Mouse (Mus musculus) kidney, postnatal 4 days (tissue): ENCODE measurements at regions not wholly inside any gene's neighbourhood (a gene's known extent, or its start where the extent isn't known, plus 50 kb on each side); places are given as distances from the start of the nearest gene placed in this dataset.

Experiments used
- DNase-seq, 2 experiments: peaks; one replicate each; pipeline ENCODE4 v3.0.0; 2021; ENCODE audit warnings: mixed read lengths in 2 of 2

GRCm38 (mm10) chr12:94470981-94471380, 1221.0 kb upstream of the Flrt2 start:
- peak; percentile 2 for DNase-seq

DNA sequence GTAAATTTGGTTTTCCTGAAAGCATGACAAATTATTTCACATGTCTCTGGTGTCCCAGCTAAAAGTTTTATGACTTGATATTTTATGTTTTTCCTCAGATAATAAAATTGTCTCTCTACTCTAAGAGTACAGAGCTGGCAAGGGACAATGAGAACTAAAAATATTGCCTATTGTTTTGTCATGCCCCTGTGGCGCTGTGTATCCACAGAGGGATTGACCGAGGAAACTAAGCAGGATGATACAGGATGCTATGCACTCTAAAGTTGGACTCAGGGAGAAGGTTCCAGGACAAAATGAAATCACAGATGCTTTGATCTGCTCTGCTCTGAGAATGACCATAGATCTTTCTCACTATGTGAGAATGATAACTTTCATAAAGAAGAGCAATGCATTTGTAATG, 1203.3 kb upstream of the Flrt2 start:
- DNase-seq: peak in 1 of 2 experiments; percentile 6

DNA sequence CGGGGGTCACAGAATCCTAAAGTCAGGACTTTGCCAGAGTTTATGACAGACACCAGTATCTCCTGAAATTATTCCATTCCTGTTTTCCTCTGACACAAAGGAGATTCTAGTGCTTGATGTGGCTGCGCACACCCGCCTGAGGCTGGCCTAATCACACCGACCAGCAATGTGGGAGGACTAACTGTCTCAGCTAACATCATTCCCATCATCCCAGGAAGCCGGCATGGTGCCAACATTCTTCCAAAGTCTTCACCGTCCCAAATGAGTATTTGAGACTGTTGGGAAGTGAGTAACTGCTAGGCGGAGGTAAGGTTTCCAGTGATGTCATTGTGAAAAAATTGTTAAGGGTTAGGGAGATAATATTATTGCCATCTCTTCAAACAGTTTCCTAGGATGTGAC, 1183.9 kb upstream of the Flrt2 start:
- peak in 1 of 2 experiments; percentile 2 for DNase-seq

DNA sequence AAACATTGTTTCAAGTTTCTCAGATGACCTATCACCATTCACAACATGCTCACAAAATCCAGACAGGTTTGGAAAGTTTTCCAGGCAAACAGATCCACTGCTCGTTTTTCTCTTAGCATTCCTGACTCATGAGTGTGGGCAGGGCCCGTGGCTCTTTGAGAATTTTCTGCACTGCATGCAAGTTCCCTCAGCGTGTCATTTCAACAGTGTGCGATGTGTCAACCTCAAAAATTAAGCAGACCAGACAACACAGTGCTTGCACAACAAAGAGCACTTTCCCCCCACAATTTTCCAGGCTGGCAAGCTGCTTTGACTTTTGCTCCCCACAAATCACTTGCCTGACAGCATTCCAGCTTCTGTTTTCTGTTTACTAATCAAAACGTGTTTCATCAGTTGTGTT, 1182.2 kb upstream of the Flrt2 start:
- DNase-seq: peak; percentile 22 to 45

DNA sequence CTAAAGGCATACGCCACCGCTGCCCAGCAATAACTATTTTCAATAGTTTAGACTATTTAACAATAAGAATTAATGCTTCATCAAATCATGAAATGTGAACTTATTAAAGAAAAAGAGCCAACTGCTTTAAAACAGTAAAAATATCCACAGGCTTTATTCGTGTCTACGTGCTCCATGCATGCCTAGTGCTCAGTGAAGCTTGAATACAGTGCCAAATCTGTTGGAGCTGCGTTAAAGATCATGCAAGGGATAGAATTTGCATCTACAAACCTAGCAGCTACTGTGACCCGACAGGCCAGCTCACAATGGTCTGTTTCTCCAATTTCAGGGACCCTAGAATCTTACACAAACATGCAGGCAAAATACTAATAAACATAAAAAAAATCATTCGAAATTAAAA, 1147.3 kb upstream of the Flrt2 start:
- no peak for DNase-seq

DNA sequence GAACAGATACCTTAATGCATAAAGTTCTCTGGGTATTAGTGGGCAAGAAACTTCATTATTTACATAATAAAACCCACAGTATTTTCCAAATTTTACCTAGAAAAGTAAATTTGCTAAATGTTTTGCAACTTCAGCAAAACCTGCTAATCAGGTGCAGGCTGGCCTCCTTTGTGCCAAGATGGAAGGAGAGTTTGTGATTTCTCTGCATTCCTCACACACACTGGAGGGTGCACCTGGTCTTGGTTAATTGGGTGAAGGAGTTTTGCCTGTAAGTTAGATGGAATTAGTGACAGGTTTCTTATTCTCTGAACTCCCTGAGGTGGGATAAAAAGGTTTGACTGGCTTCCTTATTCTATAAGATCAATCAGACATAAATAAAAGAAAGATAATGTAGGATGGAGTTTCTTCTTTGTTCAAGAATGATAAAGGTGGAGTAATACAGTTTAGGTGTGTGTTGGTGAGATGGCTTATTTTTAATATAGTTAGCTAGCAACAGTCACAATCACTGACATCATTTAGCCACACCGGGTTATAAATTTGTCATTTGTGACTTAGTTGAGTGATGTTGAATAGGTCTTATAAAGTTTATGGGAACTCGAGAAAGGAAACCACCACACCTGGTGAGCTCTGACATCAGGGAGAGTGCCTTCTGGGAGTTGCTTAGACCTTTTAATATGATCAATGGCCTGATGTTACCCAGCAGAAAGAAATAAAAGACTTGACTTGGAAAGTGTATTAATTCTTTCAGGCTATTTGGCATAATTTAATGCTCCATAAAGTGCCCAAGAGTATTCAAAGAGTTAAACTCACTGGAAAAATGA, 1131.4 kb upstream of the Flrt2 start:
- no peak for DNase-seq

DNA sequence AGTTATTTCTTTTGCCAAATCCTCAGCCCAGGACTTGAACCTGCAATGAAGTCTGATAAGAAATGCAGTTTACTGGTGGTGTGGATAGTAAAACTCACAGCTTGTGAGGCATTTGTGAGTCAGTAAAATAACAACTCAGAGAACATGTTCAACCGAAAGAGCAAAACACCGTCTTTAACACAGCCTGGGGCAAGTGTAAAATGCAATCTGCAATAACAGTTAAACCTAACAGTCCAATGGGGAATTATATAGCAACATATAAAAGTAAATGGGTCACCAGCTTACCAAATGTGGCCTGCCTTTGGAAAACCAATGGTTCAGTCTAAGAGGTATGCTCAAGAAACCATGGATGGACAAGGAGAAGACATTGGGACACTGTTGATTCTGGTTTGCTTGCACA, 1117.0 kb upstream of the Flrt2 start:
- DNase-seq: no peak

DNA sequence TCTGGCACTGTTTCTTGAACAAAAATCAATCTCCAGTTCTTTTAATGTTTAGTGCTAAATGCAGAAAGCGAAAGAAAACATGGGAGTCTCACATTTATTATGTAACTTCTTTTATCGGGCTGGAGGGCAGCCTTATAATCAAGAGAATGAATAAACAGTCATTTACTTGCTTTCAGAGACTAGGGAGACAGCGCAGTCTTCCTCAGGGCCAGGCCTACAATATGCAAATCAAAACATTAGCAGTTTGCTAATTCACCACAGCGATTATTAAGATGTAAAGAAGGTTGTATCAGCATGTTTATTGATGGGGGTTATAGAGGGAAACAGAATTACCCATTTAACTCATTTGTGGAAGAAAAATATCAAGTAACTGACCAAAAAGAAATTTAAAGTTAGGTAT, 1111.7 kb upstream of the Flrt2 start:
- no peak for DNase-seq

GRCm38 (mm10) chr12:94584309-94584708, 1107.7 kb upstream of the Flrt2 start:
- DNase-seq: no peak

DNA sequence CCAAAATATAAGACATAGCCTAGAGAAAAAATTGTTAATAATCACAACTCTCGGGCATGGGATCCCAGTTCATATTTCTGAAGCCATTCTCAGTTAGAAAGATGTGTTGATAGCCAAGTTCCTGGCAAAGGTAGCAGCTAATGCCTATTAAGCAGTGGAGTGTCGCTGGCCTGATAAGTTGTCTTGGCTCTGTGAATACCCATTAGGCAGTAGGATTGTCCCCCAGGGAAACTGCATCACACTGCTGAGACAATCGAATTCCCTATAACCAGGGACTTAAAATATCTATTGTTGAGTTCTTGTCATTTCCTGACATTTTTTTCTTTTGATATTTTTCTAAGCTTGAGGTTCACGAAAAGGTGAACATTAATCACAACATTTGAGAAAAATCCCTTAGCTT, 1105.0 kb upstream of the Flrt2 start:
- peak; percentile 6 to 10 for DNase-seq

DNA sequence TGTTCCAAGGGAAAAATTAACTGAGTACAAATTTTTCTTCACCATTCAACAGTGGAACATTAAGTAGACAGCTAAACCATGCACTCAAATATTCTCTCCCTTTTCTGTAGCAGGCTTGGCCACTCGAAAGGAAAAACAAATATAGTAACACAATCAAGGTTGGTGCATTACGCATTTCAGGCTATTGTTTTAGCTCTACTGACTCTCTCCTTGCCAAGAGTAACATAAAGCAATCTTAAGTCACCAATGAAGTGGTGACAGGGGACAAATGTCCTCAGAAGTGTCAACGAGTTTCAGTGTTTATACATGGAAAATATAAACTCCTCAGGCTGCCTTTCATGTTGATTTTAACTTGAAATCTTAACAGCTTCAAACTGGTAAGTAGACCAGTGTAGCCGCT, 1103.4 kb upstream of the Flrt2 start:
- no peak for DNase-seq

- DNase-seq: peak; percentile 6 to 20
Observed at GRCm38 (mm10) chr12:94589033-94589432, 1103.0 kb upstream of the Flrt2 start.

DNA sequence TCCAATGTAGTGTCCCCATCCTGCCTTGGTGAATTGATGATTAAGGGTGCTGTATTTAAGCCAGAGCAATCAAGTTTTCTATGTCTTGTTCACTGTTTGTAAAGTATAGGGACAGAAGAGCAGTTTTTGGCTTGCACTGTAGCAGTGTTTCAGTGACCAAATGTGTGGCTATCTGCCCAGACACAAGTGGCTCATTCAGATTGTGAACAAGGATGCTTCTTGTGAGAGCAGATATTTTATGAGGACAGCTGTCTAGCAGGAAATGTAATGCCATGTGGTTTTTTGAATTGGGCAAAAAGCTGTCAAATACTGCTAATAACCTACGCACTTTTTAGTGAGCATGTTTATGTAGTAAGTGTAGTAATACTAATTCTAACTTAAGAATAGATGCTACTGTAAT, 1086.5 kb upstream of the Flrt2 start:
- no peak for DNase-seq

GRCm38 (mm10) chr12:94636555-94636954, 1055.5 kb upstream of the Flrt2 start:
- DNase-seq: no peak

GRCm38 (mm10) chr12:94640153-94640552, 1051.9 kb upstream of the Flrt2 start:
- DNase-seq: no peak

DNA sequence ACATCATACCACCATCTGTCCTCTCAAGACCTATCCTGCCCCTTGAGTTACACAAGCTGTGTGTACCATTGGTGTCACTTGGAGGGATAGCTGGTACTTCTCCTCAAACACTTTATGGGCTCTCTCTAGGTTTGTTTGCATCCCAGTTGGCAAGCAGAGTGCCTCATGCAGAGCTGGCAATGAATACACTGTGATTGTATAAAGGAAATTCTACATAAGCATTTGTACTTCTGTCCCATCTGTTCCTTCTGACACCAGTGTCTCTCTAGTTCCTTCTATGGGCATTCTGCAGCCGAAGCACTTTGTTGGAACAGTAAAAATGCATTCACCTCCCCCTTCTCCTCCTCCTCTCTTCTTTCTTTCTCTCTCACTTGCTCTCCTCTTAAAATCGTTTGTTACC, 1046.7 kb upstream of the Flrt2 start:
- DNase-seq: no peak

DNA sequence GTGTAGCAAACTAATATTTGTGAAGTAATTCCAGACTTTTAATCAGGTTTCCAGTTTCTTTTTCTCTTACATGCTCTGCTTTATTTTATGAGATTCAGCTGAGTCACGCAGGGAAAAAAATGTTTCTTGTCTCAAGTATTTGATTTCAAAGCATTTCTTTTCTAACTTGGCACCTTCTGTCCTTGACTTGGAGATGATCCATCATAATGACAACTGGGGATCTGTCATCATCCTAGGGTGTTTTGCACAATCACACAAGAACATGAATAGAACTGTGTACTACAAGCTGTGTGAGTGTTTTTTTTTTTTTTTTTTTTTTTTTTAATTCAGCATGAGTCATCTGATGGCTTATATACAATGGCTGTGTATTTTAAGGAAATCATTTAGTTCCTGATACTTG, 1022.0 kb upstream of the Flrt2 start:
- DNase-seq: no peak

DNA sequence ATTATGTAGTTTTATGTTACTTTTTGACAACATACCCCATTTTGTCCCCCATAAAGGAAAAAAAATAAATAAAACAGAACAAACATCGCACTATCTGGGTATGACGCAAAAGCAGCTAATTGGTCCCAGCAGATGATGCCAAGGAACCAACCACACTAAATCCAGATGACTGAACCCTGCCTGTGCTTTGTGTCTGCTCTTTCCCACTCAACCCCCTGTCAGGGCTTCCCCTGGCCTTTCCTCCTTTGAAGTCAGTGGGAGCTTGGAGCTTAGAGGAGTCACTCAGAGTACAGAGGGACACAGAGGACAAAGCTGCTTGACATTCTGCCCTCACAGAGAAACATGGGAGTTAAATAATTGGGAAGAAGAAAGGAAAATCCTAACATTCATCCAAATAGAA, 1017.1 kb upstream of the Flrt2 start:
- peak; percentile 1 to 3 for DNase-seq

DNA sequence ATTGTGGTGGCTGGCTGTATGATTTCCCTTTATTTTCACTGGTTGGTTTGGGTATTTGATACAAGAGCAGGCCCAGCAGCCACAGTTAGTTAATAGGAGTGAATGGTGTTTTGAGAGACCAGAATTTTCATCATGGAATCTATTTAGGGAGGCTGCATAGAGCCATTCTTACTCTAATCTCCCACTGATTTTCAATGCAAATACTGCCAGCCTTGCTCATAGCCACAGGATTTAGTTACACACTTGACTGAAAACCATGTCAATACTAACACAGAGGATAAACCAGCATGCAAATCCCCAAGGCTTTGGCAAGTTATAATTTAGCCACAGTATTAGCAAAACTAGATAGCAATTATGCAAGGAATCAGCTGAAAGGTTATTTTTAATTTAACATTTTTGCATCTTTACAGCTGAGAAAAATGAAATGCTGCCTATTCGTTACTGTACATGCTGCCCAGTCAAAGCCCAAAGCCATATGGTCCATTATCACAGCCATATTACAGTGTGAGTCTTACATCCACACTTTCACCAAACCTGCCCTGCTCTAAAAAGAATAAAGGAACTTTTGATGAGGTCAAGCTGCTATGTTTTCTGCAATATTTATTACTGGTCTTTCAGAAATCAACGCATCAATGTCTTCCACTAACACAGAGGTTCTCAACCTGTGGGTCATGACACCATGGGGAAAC, 1000.5 kb upstream of the Flrt2 start:
- DNase-seq: no peak

DNA sequence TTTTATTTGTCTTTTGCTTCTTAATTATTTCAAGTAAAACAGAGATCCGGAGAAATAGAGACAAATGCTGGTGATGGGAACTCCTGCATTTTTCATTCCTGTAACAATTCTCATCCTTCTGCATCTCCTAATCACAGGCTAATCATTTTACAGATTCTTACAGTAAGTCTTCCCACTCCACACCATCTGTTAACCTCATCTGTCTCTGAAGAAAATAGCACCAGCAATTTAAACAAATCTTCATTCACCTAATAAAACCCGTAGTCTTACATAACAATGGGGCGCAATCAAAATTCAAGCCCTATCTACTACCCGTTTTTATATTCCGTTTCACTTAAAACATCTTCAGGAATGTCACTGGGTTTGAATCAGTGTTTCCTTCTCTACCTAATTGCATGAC, 960.6 kb upstream of the Flrt2 start:
- no peak for DNase-seq

GRCm38 (mm10) chr12:94733179-94733578, 958.8 kb upstream of the Flrt2 start:
- DNase-seq: no peak

- no peak for DNase-seq
Observed at GRCm38 (mm10) chr12:94737263-94737662, 954.8 kb upstream of the Flrt2 start.

- DNase-seq: no peak
Observed at GRCm38 (mm10) chr12:94749747-94750515, 942.1 kb upstream of the Flrt2 start.

- DNase-seq: no peak
Observed at GRCm38 (mm10) chr12:94755754-94756153, 936.3 kb upstream of the Flrt2 start.
